Mouse (Mus musculus) cerebellum, adult 8-10 months (tissue): Measurements from ENCODE around the gene Mrpl17.

Source experiments
- DNase-seq: peaks from one replicate; pipeline ENCODE4 v3.0.0; 2022

The Mrpl17 gene

GRCm38 (mm10) chr7:105784556-105784955 is 26.3 kb downstream of the Mrpl17 start:
- no peak for DNase-seq

DNA sequence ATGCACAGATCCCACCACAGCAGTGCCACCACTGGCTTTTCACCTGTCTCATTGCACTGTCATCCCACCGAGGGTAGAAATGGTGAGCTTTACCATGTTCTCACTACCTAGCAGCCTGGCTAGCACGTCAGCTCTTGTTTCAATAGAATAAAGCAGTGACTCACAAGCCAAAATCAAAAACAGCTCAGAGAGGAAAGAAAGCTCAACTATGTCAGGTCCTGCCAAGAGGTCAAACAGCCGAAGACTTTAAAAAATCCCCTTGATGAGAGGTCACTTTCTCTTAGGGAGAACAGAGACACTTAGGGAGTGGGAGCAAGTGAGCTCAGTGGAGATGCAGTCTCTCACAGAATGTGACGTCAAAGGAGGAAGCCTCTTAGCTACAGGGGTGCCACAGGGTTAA is 27.0 kb downstream of the Mrpl17 start:
- no peak for DNase-seq

DNA sequence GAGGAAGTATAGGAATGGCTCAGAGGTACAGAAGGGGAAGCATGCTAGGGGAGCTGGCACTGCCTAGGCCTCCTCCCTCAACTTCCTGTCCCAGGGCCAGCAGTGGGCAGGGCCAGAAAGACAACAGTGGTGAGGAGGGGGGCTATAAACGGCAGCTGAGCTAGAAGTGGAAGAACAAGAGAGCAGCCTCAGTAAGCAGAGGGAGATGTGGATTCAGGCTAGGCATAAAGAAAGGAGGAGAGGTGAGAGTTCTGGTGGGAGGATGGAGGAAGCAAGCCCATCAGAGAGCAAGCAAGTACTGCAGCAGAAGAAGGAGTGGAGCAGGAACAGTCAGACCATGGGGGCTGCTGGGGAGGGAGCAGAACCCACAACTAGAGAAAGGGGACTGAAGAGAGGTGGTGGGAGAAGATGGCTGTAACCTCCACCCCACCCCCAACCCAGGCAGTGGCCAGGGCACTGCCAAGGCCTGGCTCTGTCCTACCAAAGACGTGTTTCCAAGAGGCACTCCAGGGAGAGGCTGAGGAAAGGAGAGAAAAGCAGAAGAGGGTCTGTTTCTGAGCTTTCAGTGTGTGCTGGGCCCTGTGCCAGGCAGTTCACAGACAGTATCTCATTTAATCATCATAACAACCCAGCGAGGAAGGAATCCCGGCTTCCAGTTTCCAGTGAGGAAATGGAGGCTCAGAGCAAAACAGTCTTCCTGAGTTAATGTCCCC is 32.2 kb downstream of the Mrpl17 start:
- no peak for DNase-seq

- no peak for DNase-seq
These were observed 32.9 kb downstream of the Mrpl17 start for GRCm38 (mm10) chr7:105777797-105778552.

DNA sequence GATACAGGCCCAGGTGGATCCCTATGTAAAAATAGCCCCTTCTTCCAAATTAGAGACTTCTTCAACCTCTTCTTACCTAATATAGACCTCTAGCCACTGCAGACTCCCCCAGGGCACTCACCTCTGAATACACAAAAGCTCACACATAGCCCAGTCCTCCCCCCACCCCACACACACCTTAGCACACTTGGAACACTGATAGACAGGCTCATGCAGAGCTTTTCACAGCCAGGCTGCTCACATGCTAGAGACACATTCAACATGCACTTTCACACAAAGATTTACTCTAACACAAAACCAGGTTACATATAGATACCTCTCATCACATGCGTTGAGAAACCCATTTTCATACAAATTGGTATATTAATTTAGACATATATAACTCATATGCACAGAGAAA is 33.6 kb downstream of the Mrpl17 start:
- no peak for DNase-seq

DNA sequence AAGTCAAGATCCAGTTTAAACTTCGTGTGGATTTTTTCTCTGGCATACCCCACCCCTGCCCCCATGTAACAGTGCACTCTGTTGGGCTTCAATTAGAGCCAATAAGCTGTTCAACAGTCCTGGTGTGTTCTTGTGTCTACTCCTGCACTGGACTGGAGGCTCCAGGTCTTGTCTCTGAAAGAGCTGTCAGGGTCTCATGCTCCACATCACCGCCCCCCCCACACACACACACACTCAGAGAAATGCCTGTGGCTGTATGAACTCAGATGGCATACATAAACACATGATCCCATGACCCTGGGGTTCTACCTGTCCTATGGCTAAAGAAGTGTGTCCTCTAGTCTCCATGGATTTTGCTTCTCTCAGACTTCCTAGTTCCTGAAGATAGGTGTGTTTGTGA is 34.9 kb downstream of the Mrpl17 start:
- DNase-seq = no peak

DNA sequence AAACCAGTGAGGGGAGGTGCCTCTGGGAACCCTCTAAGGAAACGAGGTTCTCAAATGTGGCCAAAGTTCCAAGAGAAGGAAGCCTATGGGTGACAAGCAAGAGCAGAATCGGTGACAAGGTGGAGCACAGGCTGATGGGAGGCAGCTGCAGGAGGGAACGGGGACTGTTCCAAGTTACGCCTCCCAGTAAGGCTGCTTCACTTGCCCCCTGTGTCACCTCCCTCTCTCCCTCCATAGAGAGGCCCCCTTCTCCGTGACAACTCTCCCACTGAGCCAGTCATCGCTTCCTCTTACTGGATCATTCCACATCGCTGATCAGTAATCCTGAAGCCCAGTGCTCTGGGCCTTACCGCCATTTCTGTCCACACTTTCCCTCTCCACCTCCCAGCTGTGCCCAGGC is 36.2 kb downstream of the Mrpl17 start:
- no peak for DNase-seq

- DNase-seq = no peak
These were observed 37.9 kb downstream of the Mrpl17 start for GRCm38 (mm10) chr7:105773041-105773440.

- DNase-seq = no peak
These were observed 38.6 kb downstream of the Mrpl17 start for GRCm38 (mm10) chr7:105772331-105772730.

DNA sequence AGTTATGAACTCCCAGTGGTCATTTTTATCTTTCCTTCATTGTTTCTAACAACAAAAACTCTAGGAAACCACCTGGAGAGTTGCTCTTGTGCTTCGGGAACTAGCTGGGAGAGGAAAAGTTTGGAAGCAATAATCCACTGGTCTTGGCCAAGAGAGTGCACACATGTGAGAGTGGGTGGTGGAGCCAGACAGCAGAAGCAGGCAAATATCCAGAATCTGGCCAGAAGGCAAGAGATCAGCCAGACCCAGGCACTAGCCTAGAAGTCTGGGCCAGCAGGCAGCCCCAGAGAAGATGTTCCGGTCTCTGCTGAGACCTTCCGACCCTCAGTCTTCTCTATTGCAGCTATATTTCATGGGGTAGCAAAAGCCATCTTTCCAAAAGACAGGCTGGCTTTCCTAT is 40.9 kb downstream of the Mrpl17 start:
- DNase-seq = no peak

GRCm38 (mm10) chr7:105767729-105768165 is 43.2 kb downstream of the Mrpl17 start:
- DNase-seq = no peak

DNA sequence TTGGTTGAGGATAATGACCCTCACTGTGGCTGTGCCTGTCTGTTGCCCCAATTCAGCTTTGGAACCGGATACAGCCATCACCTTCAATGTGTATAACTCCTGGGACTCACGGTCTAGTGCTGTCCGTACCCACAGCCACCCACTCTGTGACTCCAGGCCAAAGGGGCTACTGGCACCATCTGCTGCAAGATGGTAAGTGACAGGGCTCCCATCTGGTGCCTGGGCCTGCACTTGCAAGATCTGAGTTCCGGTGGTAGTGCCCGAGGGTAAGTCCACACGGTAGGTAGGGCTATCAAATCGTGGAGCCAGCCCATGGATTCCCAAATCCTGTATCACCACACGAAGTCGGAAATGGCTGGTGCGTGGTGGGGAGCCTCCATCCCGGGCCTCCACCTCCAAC is 46.6 kb downstream of the Mrpl17 start:
- DNase-seq = no peak

DNA sequence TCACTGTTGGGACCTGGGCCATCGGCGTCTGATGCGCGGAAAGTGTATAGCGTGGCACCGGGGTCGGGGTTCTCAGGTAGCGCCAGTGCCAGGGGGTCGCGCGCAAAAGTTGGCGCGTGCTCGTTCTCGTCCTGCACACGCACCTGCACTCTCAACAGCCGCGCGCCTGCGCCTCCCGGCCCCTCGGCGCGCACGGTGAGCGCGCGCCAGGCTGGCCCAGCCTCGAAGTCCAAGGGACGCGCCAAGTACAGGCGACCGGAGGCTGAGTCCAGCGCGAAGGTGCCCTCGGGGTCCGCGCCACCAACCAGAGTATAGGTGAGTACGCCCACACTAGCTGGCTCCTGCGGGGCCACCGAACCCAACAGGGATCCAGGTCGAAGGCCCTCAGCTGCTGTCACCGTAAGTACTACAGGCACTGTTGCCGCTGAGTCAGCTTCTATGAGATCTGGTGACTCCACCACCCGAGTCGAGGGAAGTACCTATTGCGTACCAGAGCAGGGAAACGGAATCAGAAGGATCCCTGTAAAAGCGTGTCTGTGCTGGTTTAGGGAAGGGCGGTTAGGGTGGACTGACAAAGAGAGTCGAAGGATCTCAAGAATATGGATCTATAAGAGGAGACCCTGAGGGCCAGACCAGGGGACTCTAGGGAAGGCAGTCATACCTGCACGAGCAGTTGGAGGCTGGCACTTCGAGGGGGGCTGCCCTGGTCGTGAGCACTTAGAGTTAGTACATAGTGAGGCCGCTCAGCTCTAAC is 48.2 kb downstream of the Mrpl17 start:
- DNase-seq = no peak

- DNase-seq = no peak
These were observed 49.0 kb downstream of the Mrpl17 start for GRCm38 (mm10) chr7:105761813-105762484.

DNA sequence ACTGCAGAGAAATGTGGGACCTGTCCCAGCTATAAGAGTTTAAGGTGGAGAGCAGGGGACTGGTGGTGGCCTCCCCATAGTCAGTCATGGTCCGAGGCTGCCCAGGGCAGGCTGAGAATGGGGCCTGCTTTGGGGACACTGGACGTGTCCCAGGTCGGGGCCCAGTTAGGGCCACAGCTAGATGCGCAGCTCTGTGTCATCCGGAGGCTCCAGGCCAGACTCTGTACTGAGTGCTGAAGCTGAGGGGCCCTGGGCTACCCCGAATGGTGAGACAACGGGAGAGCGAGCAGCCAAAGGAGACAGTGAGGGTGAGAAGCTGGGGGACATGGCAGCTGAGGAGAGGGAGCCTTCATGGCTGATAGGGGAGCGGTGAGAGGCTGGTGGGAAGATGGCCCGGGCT is 57.6 kb downstream of the Mrpl17 start:
- DNase-seq = no peak
